Mouse (Mus musculus) bone marrow, adult 2 months (tissue): ENCODE data around the gene Fndc10.

Experiments used
- CTCF ChIP-seq: fragments of 200-500 bp; IDR thresholded peaks from 2 replicates; pipeline ENCODE4 v1.5.1; 2011; ENCODE audit warnings: low read length, control low read depth; ENCODE audit not compliant: control insufficient read depth, insufficient read depth
- POLR2A ChIP-seq: fragments of 200-500 bp; IDR thresholded peaks from 2 replicates; pipeline ENCODE4 v1.6.1; 2011; ENCODE audit warnings: low read depth, mild to moderate bottlenecking, control low read depth, low read length, borderline replicate concordance; ENCODE audit not compliant: control insufficient read depth

DNA sequence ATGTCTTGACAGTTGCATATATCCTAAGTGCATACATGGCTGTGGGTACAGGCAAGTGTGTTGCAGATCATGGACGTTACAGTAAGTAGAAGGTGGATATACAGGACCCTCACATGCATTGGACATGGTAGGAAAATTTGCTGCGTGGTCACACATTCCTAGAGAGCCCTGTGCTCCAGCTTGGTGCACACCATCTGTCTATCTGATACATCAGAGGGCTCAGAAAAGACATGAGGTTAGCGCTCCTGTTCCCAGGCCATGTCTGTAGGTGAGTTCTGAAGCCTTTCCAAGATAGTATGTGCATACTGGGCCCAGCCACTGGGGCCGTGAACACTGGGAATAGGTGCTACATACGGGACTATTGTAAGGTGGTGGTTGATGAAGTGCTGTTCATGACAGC lies 42.3 kb downstream of the Fndc10 start:
- TF ChIP-seq CTCF, result no peak
- no peak for TF ChIP-seq POLR2A
